Mouse (Mus musculus) thymus, adult 2 months (tissue): ENCODE data around the gene Nmrk1.

Source experiments
- CTCF ChIP-seq: fragments of 200-500 bp; IDR thresholded peaks from 2 replicates; pipeline ENCODE4 v1.5.1; 2012; ENCODE audit warnings: mild to moderate bottlenecking, control low read depth, low read length, moderate library complexity, borderline replicate concordance; ENCODE audit not compliant: control insufficient read depth, poor library complexity, insufficient read depth; ENCODE audit errors: extremely low read depth
- POLR2A ChIP-seq: fragments of 200-500 bp; IDR thresholded peaks from 2 replicates; pipeline ENCODE4 v1.6.1; 2012; ENCODE audit warnings: mild to moderate bottlenecking, low read length, control low read depth, moderate library complexity; ENCODE audit not compliant: control insufficient read depth, poor library complexity, insufficient read depth; ENCODE audit errors: extremely low read depth

DNA sequence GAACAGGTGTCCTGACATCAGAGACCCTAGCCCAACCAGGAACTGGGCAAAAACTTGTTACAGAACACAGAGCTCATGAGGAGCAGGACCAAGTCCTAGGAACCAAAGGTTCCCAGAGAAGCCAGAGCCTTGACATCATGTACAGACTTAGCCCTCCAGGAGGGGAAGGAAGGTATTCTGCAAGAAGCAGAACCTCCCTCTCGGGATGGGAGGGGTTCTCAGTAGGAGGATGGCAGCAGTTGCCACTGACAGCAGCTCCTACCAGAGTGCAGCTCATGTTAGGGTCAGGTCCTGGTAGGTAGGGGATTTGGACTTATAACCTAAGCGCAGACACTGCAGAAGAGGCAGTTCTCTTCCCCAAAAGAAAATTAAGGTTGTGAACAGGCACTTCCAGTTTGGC lies 7.9 kb upstream of the Nmrk1 start:
- TF ChIP-seq CTCF = no peak
- TF ChIP-seq POLR2A = no peak
